In genomic region chr6:99818486-99818885, GRCm38 (mm10) we compare ENCODE assay signal across 13 mouse cellular contexts.
"Had no signal": no experiment of that assay in that cellular context is flagged by ENCODE, and none has a peak within 500 bp of the region (broad histone marks: within the 10 kb centered on the region; RNA-seq: fewer than 3 reads in every experiment).

No protein-coding gene starts in this region.

- H3K4me3 ChIP-seq: limb, embryonic 13.5 days; midbrain, embryonic 13.5 days; myocyte; neural tube, embryonic 15.5 days had no signal

- DNase-seq: kidney, adult 11 months; kidney, postnatal 14 days; layer of hippocampus, postnatal 36 days; left cerebral cortex, postnatal 4 days; lung, adult 2 months; lung, postnatal 14 days; thymus, adult 2 months; thymus, postnatal 25 days had no signal

- H3K36me3 ChIP-seq: limb, embryonic 13.5 days; midbrain, embryonic 13.5 days; neural tube, embryonic 15.5 days had no signal

- H3K9ac ChIP-seq: limb, embryonic 13.5 days; liver, embryonic 14.5 days; midbrain, embryonic 13.5 days; neural tube, embryonic 15.5 days had no signal

- H3K27ac ChIP-seq: limb, embryonic 13.5 days; liver, embryonic 14.5 days; midbrain, embryonic 13.5 days; neural tube, embryonic 15.5 days had no signal

- H3K4me2 ChIP-seq: limb, embryonic 13.5 days; midbrain, embryonic 13.5 days; neural tube, embryonic 15.5 days had no signal

- H3K9me3 ChIP-seq: limb, embryonic 13.5 days; midbrain, embryonic 13.5 days; neural tube, embryonic 15.5 days had no signal

- ATAC-seq: midbrain, embryonic 13.5 days had no signal
